8 mouse cellular contexts compared by ENCODE assay signal in the genomic region with DNA sequence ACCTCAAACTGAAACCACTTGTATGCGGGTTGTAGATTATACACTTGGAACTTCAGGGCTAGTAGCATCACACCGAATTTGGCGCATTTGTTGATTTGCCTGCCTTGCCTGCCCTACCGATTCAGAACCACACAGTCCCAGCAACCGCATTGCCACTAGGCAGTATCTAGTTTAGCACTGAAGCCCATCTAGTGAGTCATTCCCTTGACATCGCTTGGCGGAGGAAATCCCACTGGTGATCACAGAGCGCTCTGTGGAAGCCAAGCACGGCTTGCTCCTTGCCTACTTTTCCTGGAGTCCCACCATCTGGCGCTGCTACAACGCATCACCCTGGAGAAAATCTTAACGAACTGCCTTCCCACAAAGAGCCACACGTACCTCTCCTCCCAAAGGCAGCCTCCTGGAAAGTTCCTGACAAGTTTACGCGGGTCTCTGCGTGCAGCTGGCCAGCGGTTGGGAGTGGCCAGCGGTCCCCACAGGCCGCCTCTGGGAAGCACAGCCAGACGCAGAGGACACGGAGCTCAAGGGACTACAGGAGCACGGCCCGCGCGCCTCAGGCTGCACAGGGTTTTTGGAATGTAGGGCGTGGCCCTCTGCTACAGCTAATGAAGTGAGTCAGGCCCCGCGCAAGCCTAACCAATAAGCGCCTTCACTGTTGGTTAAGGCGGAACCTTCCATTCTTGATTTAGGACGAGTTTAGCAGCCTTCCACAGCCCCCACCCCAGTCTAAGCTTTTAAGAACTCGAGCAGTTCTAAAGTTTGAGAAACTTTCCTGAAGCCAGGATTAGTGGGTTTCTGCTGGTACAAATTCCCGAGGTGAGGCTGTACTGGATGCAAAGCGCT.
DNase-seq lines count a peak whose midpoint lies in the region; ATAC-seq lines count a peak whose summit lies in the region.

No protein-coding gene starts in this region.

- no peak overlapping the region for H3K27ac ChIP-seq in hindbrain, embryonic 14.5 days

- no peaks in the 10 kb centered on the region for H3K36me3 ChIP-seq in hindbrain, embryonic 14.5 days (replicated peaks; ENCODE audit: control insufficient read depth, insufficient read depth)
- peaks cover 44% of the 10 kb centered on the region for H3K36me3 ChIP-seq in megakaryocyte, embryonic 14.5 days (replicated peaks; ENCODE audit: low read length)

- H3K4me3 ChIP-seq in hindbrain, embryonic 14.5 days (replicated peaks; ENCODE audit: low read length): peak overlapping the region; percentile 23
- peak overlapping the region; percentile 93 for H3K4me3 ChIP-seq in megakaryocyte, embryonic 14.5 days (replicated peaks)

- H3K4me1 ChIP-seq in hindbrain, embryonic 14.5 days (replicated peaks; ENCODE audit: control insufficient read depth, insufficient read depth, low read length): peaks cover 5% of the 10 kb centered on the region; the same call in 1 of the 2 replicates
- peaks cover 60% of the 10 kb centered on the region for H3K4me1 ChIP-seq in megakaryocyte, embryonic 14.5 days

- WGBS in hindbrain, embryonic 14.5 days: 6% methylated on average over 34 of the region's 34 CpGs

- no peaks in the 10 kb centered on the region for H3K9me3 ChIP-seq in hindbrain, embryonic 14.5 days (ENCODE audit: control insufficient read depth, low read length)
- no peaks in the 10 kb centered on the region for H3K9me3 ChIP-seq in megakaryocyte, embryonic 14.5 days

- ATAC-seq in hindbrain, embryonic 14.5 days (ENCODE audit: low FRiP score): peak; percentile 60; the same call in 1 of the 2 replicates

- no peak overlapping the region; the same call in 1 of the 2 replicates for H3K9ac ChIP-seq in hindbrain, embryonic 14.5 days

- H3K4me2 ChIP-seq in hindbrain, embryonic 14.5 days (replicated peaks): peak overlapping the region; percentile 55

- DNase-seq in WW6 (ENCODE audit: low read depth, low spot score): peak; percentile 66
- peak; percentile 38 to 50 for DNase-seq in cerebellum, postnatal 10 days
- DNase-seq in frontal cortex, postnatal 25 days (ENCODE audit: low spot score in 2 of 2): peak; percentile 26 to 45
- no peak for DNase-seq in hindbrain, embryonic 14.5 days (ENCODE audit: low spot score)
- DNase-seq in left cerebral cortex, adult 9 months (ENCODE audit: low spot score in 2 of 2): peak; percentile 20 to 73
- DNase-seq in right cerebral cortex, postnatal 25 days: peak; percentile 60
- DNase-seq in yolk sac, embryonic 10.5 days (ENCODE audit: low spot score): peak; percentile 90

- peaks cover 5% of the 10 kb centered on the region; the same call in 1 of the 2 replicates for H3K27me3 ChIP-seq in hindbrain, embryonic 14.5 days (ENCODE audit: control insufficient read depth, insufficient read depth, low read length)
- H3K27me3 ChIP-seq in megakaryocyte, embryonic 14.5 days (replicated peaks): no peaks in the 10 kb centered on the region
